Mouse (Mus musculus): ENCODE measurements around the gene Lrpprc.
A peak's percentile ranks its signal among the peaks of the same experiment; 100 is the strongest.
"Not testable (repeated sequence)": the region's sequence is repeated elsewhere in the genome, so short reads cannot be mapped to it uniquely, and the experiment has no call there.

Gene Lrpprc

GRCm38 (mm10) chr17:84814905-84815304, 24.3 kb upstream of the Lrpprc start:
- Histone ChIP-seq H3K4me3 (replicated peaks; ENCODE audit: low read length) (no peak overlapping the region), H3K9me3 (ENCODE audit: low read length) (peaks cover 6% of the 10 kb centered on the region; the same call in 1 of the 2 replicates), H3K36me3 (ENCODE audit: insufficient read depth, low read length) (no peaks in the 10 kb centered on the region), H3K27me3 (ENCODE audit: insufficient read depth, low read length) (0 out of 2 replicates have a peak, but pooled peaks cover 3% of the 10 kb centered on the region), H3K4me1 (replicated peaks; ENCODE audit: low read depth, low read length) (no peaks in the 10 kb centered on the region)
- TF ChIP-seq CTCF (conservative IDR thresholded peaks at IDR 0.05; ENCODE audit: low read length): no peak
- TF ChIP-seq POU5F1 (IDR thresholded peaks at IDR 0.05; ENCODE audit: borderline replicate concordance, low read length): no peak
- no peak for TF ChIP-seq NANOG (IDR thresholded peaks at IDR 0.05; ENCODE audit: borderline replicate concordance, low read length)

DNA sequence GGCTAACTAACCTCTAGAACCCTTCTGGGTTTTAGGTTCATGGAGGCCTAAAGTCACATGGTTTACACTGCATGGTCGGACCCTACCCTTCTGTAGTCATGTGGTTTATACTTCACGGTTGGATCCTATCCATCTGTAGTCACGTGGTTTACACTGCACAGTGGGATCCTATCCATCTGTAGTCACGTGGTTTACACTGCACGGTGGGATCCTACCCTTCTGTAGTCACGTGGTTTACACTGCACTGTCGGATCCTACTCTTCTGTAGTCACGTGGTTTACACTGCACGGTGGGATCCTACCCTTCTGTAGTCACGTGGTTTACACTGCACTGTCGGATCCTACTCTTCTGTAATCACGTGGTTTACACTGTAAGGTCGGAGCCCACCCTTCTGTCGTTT, 23.6 kb upstream of the Lrpprc start:
- H3K9me3 ChIP-seq (ENCODE audit: low read length); H3K27me3 ChIP-seq (ENCODE audit: insufficient read depth, low read length); H3K36me3 ChIP-seq (ENCODE audit: insufficient read depth, low read length); H3K4me3 ChIP-seq (replicated peaks; ENCODE audit: low read length); H3K4me1 ChIP-seq (replicated peaks; ENCODE audit: low read depth, low read length): not testable (repeated sequence)

- Histone ChIP-seq H3K36me3 (ENCODE audit: insufficient read depth, low read length) (peaks cover 19% of the 10 kb centered on the region), H3K9me3 (ENCODE audit: low read length) (no peaks in the 10 kb centered on the region), H3K27me3 (ENCODE audit: insufficient read depth, low read length) (no peaks in the 10 kb centered on the region), H3K4me3 (replicated peaks; ENCODE audit: low read length) (peak overlapping the region; percentile 100; the same call in 1 of the 2 replicates), H3K4me1 (replicated peaks; ENCODE audit: low read depth, low read length) (peaks cover 52% of the 10 kb centered on the region)
- TF ChIP-seq POU5F1 (IDR thresholded peaks at IDR 0.05; ENCODE audit: borderline replicate concordance, low read length) (no peak), NANOG (IDR thresholded peaks at IDR 0.05; ENCODE audit: borderline replicate concordance, low read length) (no peak), CTCF (conservative IDR thresholded peaks at IDR 0.05; ENCODE audit: low read length) (no peak)
Measured at GRCm38 (mm10) chr17:84792006-84792405, 1.4 kb upstream of the Lrpprc start.

DNA sequence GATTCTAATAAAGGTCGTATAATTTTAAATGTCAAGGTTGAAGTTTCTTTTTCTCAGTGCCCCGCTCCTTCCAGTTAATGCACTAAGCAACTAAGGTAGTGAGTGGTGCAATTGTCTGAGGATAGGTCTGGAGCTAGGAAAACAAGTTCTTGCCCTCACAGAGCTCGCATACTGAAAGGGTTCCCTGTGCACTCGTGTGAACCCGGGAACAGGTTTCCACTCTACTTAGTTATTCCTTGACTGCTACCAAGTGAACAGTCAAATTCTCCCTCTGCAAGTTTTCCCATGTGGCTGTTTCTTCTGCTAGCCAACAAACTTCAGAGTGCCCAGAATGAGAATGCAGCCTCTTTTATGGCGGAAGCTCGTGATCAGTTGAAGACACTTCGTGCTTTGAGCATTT, 567 bp upstream of the Lrpprc start:
- H3K9me3 ChIP-seq (ENCODE audit: low read length): no peaks in the 10 kb centered on the region
- peaks cover 61% of the 10 kb centered on the region for H3K4me1 ChIP-seq (replicated peaks; ENCODE audit: low read depth, low read length)
- TF ChIP-seq NANOG (IDR thresholded peaks at IDR 0.05; ENCODE audit: borderline replicate concordance, low read length) (no peak), CTCF (conservative IDR thresholded peaks at IDR 0.05; ENCODE audit: low read length) (no peak), POU5F1 (IDR thresholded peaks at IDR 0.05; ENCODE audit: borderline replicate concordance, low read length) (no peak)
- peak overlapping the region; percentile 100 for H3K4me3 ChIP-seq (replicated peaks; ENCODE audit: low read length)
- H3K36me3 ChIP-seq (ENCODE audit: insufficient read depth, low read length): peaks cover 28% of the 10 kb centered on the region
- H3K27me3 ChIP-seq (ENCODE audit: insufficient read depth, low read length): no peaks in the 10 kb centered on the region

GRCm38 (mm10) chr17:84790043-84790442, 546 bp downstream of the Lrpprc start:
- Histone ChIP-seq H3K4me3 (replicated peaks; ENCODE audit: low read length) (peak overlapping the region; percentile 100), H3K27me3 (ENCODE audit: insufficient read depth, low read length) (no peaks in the 10 kb centered on the region), H3K36me3 (ENCODE audit: insufficient read depth, low read length) (peaks cover 39% of the 10 kb centered on the region), H3K4me1 (replicated peaks; ENCODE audit: low read depth, low read length) (peaks cover 72% of the 10 kb centered on the region), H3K9me3 (ENCODE audit: low read length) (no peaks in the 10 kb centered on the region)
- TF ChIP-seq POU5F1 (IDR thresholded peaks at IDR 0.05; ENCODE audit: borderline replicate concordance, low read length) (no peak), CTCF (conservative IDR thresholded peaks at IDR 0.05; ENCODE audit: low read length) (no peak), NANOG (IDR thresholded peaks at IDR 0.05; ENCODE audit: borderline replicate concordance, low read length) (no peak)

DNA sequence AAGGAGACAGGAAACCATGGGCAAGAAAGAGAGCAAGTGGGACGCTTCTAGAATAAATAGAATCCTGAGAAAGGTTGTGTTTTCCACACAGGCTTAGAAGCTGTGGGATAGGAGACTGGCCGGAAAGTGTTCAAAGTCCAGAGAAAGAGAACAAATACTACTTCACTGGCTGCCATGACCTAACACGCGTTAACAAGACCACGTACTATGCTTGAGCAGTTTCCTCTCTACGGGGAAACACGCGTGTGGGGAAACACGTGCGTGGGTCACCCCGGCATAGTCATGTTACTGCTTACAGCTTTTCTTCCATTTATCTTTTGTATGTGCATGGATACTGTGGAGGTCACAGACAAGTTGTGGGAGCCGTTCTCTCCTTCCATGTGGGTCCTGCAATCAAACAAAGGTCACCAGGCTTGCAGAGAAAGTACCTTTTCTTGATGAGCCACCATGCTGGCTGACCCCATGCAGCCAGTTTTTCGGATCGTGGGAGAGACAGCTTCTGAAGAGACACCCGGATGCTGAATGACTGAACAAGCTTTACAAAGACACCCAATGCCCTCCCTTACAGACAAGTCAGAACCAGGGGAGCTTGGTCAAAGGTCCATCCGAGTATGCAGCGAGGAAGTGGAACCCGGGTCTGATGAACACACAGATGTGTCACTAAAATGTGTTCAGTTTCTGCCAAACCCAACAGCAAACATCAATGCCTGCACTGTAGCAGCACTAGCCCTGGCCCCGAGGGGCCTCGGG, 2.0 kb downstream of the Lrpprc start:
- peaks cover 50% of the 10 kb centered on the region for H3K36me3 ChIP-seq (ENCODE audit: insufficient read depth, low read length)
- TF ChIP-seq NANOG (IDR thresholded peaks at IDR 0.05; ENCODE audit: borderline replicate concordance, low read length): no peak
- TF ChIP-seq POU5F1 (IDR thresholded peaks at IDR 0.05; ENCODE audit: borderline replicate concordance, low read length): no peak
- TF ChIP-seq CTCF (conservative IDR thresholded peaks at IDR 0.05; ENCODE audit: low read length): no peak

DNA sequence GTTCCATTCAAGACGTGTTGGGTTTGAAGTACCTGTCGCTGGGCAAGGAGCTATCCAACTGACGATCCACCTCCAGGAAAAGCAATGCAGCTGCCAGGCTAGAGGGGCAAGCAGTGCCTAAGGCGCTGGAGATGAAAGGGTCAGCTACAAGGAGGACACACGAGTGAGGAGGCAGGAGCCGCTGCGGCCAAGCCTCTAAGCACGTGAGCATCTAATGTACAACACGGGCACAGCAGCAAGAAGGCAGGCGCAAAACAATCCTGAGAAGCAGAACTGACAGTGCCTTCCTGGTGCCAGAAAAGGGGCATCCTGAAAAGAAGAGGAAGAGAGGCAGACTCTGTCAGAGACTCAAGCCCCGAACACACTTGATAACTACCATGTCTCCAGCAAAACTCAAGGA, 3.1 kb downstream of the Lrpprc start:
- Histone ChIP-seq H3K4me1 (replicated peaks; ENCODE audit: low read depth, low read length) (peaks cover 76% of the 10 kb centered on the region), H3K36me3 (ENCODE audit: insufficient read depth, low read length) (peaks cover 61% of the 10 kb centered on the region), H3K9me3 (ENCODE audit: low read length) (no peaks in the 10 kb centered on the region), H3K4me3 (replicated peaks; ENCODE audit: low read length) (no peak overlapping the region), H3K27me3 (ENCODE audit: insufficient read depth, low read length) (no peaks in the 10 kb centered on the region)
- TF ChIP-seq POU5F1 (IDR thresholded peaks at IDR 0.05; ENCODE audit: borderline replicate concordance, low read length): no peak
- no peak for TF ChIP-seq CTCF (conservative IDR thresholded peaks at IDR 0.05; ENCODE audit: low read length)
- no peak for TF ChIP-seq NANOG (IDR thresholded peaks at IDR 0.05; ENCODE audit: borderline replicate concordance, low read length)

More for the DNA sequence above, 2.0 kb downstream of the Lrpprc start:
- Histone ChIP-seq H3K27me3 (ENCODE audit: insufficient read depth, low read length) (no peaks in the 10 kb centered on the region), H3K4me3 (replicated peaks; ENCODE audit: low read length) (peak overlapping the region; percentile 100), H3K9me3 (ENCODE audit: low read length) (no peaks in the 10 kb centered on the region), H3K4me1 (replicated peaks; ENCODE audit: low read depth, low read length) (peaks cover 75% of the 10 kb centered on the region)

GRCm38 (mm10) chr17:84786911-84787310, 3.7 kb downstream of the Lrpprc start:
- no peaks in the 10 kb centered on the region for H3K27me3 ChIP-seq (ENCODE audit: insufficient read depth, low read length)
- no peak overlapping the region for H3K4me3 ChIP-seq (replicated peaks; ENCODE audit: low read length)
- no peaks in the 10 kb centered on the region for H3K9me3 ChIP-seq (ENCODE audit: low read length)
- no peak for TF ChIP-seq CTCF (conservative IDR thresholded peaks at IDR 0.05; ENCODE audit: low read length)
- no peak for TF ChIP-seq POU5F1 (IDR thresholded peaks at IDR 0.05; ENCODE audit: borderline replicate concordance, low read length)
- TF ChIP-seq NANOG (IDR thresholded peaks at IDR 0.05; ENCODE audit: borderline replicate concordance, low read length): no peak
- peaks cover 75% of the 10 kb centered on the region for H3K4me1 ChIP-seq (replicated peaks; ENCODE audit: low read depth, low read length)
- peaks cover 67% of the 10 kb centered on the region for H3K36me3 ChIP-seq (ENCODE audit: insufficient read depth, low read length)

DNA sequence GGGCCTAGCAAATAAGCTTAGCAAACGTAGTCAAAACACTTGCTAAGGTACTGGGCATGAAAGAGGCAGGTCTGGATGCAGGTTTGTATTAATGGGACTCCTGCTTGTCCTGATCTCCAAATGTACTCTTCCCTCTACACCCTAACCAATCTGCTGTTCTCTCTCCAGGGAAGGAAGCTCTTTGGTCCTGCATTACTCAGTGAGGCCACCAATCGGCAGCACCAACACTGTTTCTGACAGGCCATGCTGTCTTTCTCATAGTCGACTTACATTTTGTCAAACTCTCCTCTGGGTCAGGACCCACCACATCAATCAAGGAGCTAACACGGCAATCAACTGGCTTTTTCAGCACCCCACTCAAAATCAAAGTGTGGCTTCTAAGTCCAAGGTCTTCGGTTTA, 5.4 kb downstream of the Lrpprc start:
- Histone ChIP-seq H3K27me3 (ENCODE audit: insufficient read depth, low read length) (no peaks in the 10 kb centered on the region), H3K9me3 (ENCODE audit: low read length) (no peaks in the 10 kb centered on the region), H3K4me3 (replicated peaks; ENCODE audit: low read length) (no peak overlapping the region), H3K36me3 (ENCODE audit: insufficient read depth, low read length) (peaks cover 84% of the 10 kb centered on the region), H3K4me1 (replicated peaks; ENCODE audit: low read depth, low read length) (peaks cover 71% of the 10 kb centered on the region)
- no peak for TF ChIP-seq NANOG (IDR thresholded peaks at IDR 0.05; ENCODE audit: borderline replicate concordance, low read length)
- TF ChIP-seq CTCF (conservative IDR thresholded peaks at IDR 0.05; ENCODE audit: low read length): peak; percentile 39
- no peak for TF ChIP-seq POU5F1 (IDR thresholded peaks at IDR 0.05; ENCODE audit: borderline replicate concordance, low read length)
